Mouse (Mus musculus): ENCODE data around the gene Mapkapk2.

The Mapkapk2 gene

DNA sequence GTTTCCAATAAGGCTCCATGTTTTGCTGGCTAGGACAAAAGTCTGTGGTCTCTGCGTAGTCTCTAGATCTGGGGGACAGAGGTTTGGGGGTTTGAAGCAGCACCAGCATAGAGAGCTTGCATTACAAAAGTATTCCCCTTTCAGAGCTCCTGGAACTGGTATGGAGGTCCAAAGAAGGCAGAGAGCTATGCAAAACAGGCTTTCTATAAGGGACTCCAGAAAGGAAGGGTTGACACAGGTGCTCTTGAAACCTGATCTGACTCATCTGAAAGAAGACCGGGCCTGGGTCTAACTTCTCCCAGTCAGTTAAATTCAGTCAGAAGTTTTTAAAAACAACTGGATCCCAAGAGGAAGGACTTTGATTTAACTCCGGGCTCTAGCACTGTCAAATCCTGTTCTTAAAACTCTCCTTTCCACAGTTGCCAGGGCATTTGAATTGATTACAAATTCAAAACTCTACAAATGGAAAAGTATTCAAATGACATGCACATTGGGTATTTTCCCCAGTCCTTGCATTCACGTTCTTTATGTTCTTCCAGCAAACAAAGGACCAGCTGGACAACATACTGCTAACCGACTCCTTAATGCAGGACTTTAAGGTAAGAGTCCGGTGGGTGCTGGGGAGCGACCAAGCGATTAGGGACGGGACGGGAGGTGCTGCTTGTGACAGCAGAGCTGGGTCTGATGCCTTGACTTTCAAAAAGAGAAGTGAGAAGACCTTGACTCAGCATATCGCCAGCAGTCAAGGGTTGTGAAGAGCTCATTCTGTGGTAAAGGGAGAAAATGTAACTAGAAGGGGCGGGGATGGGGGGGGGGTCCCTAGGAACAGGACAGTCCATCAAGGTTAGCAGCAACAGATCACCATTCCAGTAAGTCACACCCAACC, 77.0 kb downstream of the Mapkapk2 start:
- DNase-seq (ENCODE audit: low spot score): no peak

DNA sequence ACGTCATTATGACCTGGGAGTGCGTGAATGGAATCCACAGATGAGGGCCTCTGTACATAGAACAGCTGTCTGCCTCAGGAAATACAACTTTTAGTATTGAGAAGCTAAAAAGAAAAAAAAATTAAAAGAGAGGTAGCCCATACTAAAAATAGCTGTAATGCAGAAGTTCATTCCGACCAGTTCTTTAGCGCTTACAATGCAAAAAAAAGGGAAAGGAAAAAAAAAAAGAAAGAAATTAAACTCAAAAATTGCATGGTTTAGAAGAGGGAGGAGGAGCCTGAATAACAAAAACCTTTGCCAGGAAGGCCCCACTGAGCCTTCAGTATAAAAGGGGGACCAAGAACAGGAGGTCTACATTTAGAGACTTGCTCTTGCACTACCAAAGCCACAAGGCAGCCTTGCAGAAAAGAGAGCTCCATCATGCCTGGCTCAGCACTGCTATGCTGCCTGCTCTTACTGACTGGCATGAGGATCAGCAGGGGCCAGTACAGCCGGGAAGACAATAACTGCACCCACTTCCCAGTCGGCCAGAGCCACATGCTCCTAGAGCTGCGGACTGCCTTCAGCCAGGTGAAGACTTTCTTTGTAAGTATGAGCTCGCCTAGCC, 78.0 kb downstream of the Mapkapk2 start, which contains the start of gene Il10:
Gene Il10 (plus strand): TSS at position 354 of the 607 bp plus-strand sequence.
- DNase-seq (ENCODE audit: low spot score): no peak

DNA sequence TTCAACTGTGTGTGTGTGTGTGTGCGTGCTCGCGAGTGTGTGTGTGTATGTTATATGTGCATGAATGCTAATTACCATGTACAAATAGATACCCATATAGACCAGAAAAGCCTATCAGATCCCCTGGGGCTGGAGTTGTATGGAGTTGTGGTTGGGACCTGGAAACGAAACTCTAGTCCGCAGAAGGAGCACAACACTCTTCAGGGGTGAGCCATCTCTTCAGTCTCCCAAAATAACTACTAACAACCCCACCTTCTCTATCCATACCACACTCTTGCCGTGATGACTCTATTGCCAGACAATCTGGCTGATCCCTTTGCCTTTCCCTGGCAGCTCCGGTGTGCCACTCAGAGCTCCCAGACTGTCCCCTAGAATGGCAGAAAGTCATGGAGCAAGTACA, 81.7 kb downstream of the Mapkapk2 start:
- no peak for DNase-seq (ENCODE audit: low spot score)

DNA sequence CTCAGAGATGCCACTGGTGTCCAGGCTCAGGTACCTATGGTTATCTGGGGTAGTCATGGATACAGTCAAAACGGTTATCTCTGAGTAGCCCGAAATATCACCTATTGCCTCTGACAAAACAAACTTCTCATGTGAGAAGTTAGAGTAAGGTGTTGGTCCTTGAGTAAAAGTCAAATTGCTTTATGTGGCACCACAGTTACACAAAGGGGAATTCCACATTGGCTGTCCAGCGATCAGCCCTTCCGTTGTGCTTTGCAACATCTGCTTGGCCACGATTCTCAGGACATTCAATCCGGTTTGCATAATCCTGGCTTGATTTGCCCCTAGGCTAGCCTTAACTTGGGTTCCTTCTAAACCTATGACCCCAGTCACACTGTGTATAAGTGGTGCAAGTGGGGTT, 82.3 kb downstream of the Mapkapk2 start:
- DNase-seq (ENCODE audit: low spot score): no peak

DNA sequence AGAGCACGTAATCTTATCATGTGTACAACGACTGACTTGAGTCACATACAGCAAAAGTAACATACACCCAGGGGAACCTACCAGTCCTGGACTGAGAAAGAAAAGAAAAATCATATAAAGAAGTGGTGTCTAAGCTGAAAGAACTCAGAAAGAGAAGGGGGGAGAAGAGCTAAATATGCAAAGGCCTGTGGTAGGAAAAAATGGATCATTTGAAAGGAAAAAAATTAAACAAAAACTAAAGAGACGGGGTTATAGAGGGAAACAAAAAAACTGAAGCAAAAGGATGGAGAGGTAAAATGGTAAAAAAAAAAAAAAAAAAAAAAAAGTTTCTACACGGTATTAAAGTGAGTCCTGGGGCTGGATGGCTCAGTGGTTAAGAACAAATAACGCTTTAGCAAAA, 83.7 kb downstream of the Mapkapk2 start:
- no peak for DNase-seq (ENCODE audit: low spot score)

DNA sequence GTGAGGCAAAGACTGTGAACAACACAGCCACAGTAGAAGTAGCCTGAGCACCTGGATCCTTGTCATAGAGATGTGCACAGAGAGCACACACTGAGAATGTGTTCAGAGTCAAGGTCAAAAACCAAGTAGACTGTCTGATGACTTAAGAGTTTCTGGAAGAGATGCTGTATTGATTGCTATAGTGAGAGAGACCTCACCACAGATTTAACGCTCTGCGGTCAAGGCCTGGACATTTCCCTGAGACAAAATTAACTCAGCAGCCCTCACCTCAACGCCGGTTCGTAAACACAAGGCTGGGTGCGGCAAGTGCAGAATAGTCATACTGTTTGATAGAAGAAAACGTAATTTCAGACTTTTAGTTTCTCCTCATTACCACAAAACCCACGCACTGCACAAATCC, 85.1 kb downstream of the Mapkapk2 start:
- no peak for DNase-seq (ENCODE audit: low spot score)

DNA sequence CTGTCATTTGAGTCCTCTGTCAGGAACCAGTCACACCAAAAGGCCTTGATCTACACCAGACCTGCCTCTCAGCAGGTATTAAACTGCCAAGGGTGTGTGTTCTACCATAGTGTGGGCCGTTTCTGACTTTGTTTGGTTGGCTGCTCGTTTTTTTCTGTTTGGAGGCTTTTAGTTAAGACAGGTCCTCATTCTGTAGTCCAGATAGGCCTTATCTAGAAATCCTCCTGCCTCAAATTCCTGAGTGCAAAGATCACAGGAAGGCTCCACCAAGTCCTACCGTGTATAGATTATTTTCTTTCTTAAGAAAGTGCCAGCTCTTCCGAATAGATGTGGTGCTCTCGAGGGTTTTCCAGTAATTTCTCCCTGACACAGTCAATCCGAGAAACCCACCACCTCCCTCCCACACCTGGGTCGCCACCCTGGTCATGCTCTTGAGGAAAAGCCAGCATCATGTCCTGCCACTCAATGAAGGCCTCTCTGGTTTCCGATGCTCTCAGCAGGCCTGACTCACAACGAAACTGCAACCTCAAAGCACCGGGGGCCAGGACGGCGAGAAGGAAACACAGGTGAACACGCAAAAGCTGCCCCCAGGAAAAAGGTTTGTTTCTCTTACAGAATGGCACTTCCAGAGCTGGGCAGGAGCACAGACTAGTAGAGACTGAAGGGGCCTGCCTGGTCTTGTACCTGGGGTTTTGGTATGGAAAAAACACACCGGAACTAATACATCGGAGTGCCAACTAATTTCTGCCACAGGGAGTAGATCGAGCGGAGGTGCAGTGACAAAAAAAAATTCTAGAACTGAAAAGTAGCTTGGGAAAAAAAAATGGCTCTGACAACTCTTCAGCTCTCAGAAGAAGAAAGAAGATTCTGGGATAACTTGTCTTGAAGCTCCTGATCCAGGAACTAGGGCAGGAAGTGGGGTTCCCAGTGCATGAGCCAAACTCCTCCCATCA, 87.1 kb downstream of the Mapkapk2 start:
- no peak for DNase-seq (ENCODE audit: low spot score)

DNA sequence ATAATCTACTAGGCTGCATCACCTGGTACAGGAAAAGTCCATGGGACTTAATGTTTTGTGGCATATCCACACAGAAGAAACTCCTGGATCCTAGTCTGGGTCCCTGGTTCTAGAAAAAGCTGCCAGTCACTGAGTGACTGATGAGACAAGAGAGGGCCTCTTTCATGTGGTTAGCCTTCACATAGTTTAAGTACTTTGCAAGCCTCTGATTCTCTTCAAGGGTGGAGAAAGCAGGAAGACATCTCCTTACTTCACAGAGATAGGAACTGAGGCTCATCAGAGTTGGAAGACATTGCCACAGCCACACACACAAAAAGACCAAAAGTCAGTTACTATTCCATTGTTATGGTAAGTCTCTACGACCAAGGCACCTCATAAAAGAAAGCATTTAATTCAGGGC, 91.6 kb downstream of the Mapkapk2 start:
- no peak for DNase-seq (ENCODE audit: low spot score)

All from retina, embryonic 14.5 days (tissue).